Mouse (Mus musculus): ENCODE measurements around the gene Ankrd35.
A peak's percentile ranks its signal among the peaks of the same experiment; 100 is the strongest.
"Not testable (repeated sequence)": the region's sequence is repeated elsewhere in the genome, so short reads cannot be mapped to it uniquely, and the experiment has no call there.

Gene Ankrd35

GRCm38 (mm10) chr3:96706217-96706616 lies 36.3 kb downstream of the Ankrd35 start:
- no peak for DNase-seq (ENCODE audit: low read depth, low spot score)

GRCm38 (mm10) chr3:96706984-96707383 lies 37.1 kb downstream of the Ankrd35 start:
- DNase-seq (ENCODE audit: low read depth, low spot score): no peak

GRCm38 (mm10) chr3:96707903-96708683 lies 38.2 kb downstream of the Ankrd35 start, which contains the start of gene Nudt17:
TSS of gene Nudt17 (minus strand) at chr3:96708562.
- peak; percentile 84 for DNase-seq (ENCODE audit: low read depth, low spot score)

DNA sequence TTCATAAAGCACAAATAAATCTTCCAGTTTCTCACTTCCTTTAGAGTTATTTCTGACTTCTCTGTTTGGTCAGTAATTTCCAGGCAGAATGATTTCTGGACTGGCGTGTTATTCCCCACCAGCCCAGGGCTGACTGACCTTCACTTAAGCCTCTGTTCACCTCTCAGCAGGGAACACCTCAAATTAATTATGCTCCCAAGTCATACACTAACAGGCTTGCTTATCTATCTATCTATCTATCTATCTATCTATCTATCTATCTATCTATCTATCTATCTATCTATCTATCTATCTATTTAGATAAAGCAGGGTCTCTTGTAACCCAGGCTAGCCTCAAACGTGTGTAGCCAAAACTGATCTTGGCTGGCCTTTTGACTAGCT lies 38.7 kb downstream of the Ankrd35 start:
- DNase-seq (ENCODE audit: low read depth, low spot score): no peak

DNA sequence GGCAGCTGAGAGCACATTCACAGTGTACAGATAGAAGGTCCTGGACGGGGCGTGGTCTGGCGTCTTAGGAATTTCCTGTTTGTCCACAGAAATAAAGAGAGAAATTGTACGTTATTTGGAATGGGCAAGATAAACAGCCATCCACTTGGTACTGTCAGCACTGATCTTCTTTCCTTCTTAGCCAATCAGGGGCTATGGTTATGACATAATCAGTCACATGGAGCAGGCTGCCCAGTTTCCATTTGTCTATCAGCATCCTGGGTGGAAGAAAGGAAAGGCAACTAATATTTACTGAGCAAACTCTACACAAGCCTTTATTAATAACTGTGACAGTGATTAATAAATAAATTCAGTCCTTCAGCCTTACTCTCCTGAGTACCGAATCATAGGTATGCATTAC lies 44.4 kb downstream of the Ankrd35 start:
- no peak for DNase-seq (ENCODE audit: low read depth, low spot score)

DNA sequence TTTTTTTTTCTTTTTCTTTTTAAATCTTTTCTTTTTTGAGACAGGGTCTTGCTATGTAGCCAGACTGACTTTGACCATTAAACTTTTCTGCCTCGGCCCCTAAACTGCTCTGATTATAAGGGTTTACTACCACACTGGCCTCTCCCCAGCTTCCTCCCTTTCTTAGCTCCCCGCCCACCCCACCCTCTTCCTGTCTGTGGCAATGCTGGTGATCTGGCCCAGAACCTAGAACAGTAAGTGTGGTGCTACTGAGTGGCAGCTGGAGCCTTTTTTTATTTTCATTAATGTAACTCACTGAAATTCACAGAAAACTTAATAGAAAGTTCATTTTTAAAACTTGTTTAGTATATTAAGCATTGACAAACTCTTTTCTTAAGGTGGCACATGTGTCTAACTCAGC lies 45.9 kb downstream of the Ankrd35 start:
- no peak for DNase-seq (ENCODE audit: low read depth, low spot score)

DNA sequence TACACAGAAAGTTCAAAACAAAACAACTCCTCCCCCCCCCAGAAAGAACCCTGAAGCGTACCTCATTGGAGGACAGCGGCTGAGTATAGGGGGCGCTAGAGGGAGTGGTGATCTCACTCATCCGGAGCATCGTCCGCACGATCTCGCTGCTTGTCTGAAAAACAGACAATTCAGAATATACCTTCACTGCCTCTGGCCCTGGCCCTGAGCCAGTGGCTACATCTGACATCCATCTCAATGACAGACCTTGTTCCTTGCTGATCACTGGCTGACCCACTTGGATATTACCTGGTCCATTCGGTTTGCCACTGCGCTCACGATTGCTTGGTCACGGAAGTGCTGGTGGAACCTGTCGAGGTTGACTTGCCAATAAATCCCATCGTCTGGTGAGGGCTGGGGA lies 49.2 kb downstream of the Ankrd35 start:
- DNase-seq (ENCODE audit: low read depth, low spot score): peak; percentile 40

DNA sequence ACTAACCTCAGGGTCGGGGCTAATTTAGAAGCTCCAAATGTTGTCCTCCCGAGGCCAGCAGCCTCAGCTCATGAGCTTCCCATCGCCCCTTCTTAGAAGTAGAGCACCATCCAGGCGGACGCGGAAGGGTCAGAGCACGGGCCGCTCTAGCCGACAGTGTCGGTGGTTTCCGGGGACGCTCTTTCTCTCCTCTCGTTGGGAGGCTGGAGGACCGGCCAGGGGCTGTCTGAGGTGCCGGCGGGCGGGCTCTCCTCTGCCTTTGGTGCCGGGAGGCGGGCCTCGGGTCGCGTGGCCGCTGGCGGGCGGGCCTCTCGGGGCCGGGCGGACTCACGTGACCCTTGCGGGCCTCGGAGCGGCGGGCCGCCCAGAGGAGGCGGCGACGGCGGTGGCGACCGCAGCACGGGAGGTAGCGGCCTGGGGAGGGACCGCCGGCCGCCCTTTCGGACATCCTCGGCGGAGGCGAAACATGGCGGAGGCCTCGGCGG lies 57.5 kb downstream of the Ankrd35 start, which contains the start of the genes Polr3c and Rnf115:
TSS of gene Polr3c (minus strand) at position 286 of the 485 bp plus-strand sequence.
TSS of gene Rnf115 (plus strand) at position 322 of the 485 bp plus-strand sequence.
- peak; percentile 91 for DNase-seq (ENCODE audit: low read depth, low spot score)

- DNase-seq (ENCODE audit: low read depth, low spot score): no peak
Measured at GRCm38 (mm10) chr3:96727828-96728633, 58.1 kb downstream of the Ankrd35 start.

GRCm38 (mm10) chr3:96728634-96729402 lies 58.9 kb downstream of the Ankrd35 start:
- no peak for DNase-seq (ENCODE audit: low read depth, low spot score)

- DNase-seq (ENCODE audit: low read depth, low spot score): peak; percentile 32
Measured at GRCm38 (mm10) chr3:96729403-96729784, 59.5 kb downstream of the Ankrd35 start.

GRCm38 (mm10) chr3:96730785-96731184 lies 60.9 kb downstream of the Ankrd35 start:
- no peak for DNase-seq (ENCODE audit: low read depth, low spot score)

DNA sequence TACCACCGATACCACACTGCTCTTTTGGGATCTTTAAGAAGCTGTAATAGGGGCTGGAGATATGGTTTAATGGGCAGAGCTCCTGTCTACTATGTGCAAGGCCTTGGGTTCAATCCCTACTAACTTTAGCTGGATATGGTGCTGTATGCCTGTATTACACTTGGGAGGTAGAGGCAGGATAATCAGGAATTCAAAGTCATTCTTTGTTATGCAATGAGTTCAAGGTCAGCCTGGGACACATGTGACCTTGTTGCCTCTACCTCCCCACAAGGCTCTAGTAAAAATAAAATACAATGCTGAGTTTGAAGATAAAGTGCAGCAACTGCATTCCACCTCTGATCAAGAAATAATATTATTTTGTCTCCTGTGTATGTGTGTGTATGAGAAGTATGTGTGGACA lies 64.1 kb downstream of the Ankrd35 start:
- no peak for DNase-seq (ENCODE audit: low read depth, low spot score)

GRCm38 (mm10) chr3:96735200-96735599 lies 65.3 kb downstream of the Ankrd35 start:
- no peak for DNase-seq (ENCODE audit: low read depth, low spot score)

DNA sequence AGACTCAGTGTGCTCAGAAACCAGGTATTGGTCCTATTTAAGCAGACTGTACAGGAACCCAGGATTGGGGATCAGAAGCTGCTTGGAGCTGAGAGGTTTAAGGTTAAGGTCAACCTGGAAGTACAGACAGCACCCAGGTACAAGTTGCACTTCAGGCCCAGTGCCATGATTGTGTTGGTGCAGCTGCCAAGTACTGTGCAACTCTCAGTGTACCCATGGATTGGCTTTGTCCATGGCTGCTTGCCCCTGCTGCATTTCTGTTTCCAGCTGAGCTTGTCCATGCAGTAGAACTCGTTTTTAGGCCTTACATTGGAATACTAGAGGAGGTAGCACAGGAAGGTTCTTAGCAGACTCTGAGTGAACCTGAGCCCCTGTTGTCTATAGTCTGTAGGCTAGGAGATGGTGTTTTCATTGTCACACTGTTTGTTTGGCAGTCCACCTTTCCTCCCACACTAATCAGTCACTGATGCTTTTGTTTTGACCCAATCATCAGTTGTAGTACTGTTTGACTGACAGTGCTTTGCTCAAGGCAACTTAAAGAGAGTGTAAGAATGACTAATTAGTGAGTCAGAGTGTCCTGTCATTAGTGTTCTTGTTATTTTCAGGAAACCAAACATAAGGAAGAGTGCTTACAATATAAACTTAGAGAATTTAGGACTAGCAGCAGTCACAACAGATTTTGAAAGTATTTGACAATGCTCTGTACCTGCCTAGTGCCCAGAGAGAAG lies 67.2 kb downstream of the Ankrd35 start:
- no peak for DNase-seq (ENCODE audit: low read depth, low spot score)

- DNase-seq (ENCODE audit: low read depth, low spot score): peak; percentile 42
Measured at GRCm38 (mm10) chr3:96737995-96738394, 68.1 kb downstream of the Ankrd35 start.

DNA sequence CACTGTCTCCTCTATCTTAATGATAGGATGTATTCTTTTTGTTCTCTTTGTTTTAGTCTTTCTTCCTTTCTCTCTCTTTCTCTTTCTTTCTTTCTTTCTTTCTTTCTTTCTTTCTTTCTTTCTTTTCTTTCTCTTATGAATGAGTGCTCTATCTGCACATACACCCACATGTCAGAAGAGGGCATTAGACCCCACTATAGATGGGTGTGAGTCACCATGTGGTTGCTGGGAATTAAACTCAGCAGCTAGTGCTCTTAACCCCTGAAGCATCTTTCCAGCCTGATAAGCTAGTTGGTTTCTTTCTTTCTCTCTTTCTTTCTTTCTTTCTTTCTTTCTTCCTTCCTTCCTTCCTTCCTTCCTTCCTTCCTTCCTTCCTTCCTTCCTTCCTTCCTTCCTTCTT lies 70.3 kb downstream of the Ankrd35 start:
- DNase-seq (ENCODE audit: low read depth, low spot score): not testable (repeated sequence)
